Mouse (Mus musculus) olfactory bulb, adult 2 months (tissue): ENCODE data around the gene Adam22. TPM values are rescaled to one million over a fixed set of nuclear protein-coding genes. Genes with fewer than 3 reads are reported as not detected.

Experiments used
- H3K27ac ChIP-seq: fragments of 200-500 bp; 2 replicates; pipeline ENCODE4 v1.5.1; 2012; ENCODE audit warnings: low read depth, low read length; ENCODE audit not compliant: insufficient read depth
- H3K4me1 ChIP-seq: fragments of 200-500 bp; 2 replicates; pipeline ENCODE4 v1.6.1; 2012; ENCODE audit warnings: low read length; ENCODE audit not compliant: control insufficient read depth, insufficient read depth
- H3K4me3 ChIP-seq: fragments of 200-500 bp; 2 replicates; pipeline ENCODE4 v1.5.1; 2012; ENCODE audit warnings: mild to moderate bottlenecking, low read depth, low read length, moderate library complexity; ENCODE audit not compliant: insufficient read depth
- CTCF ChIP-seq: fragments of 200-500 bp; IDR thresholded peaks from 2 replicates; pipeline ENCODE4 v1.5.1; 2012; ENCODE audit warnings: low read depth, mild to moderate bottlenecking, low read length, moderate library complexity; ENCODE audit not compliant: insufficient read depth
- POLR2A ChIP-seq: fragments of 200-500 bp; IDR thresholded peaks from 2 replicates; pipeline ENCODE4 v1.6.1; 2012; ENCODE audit warnings: mild to moderate bottlenecking, low read depth, low read length, moderate library complexity; ENCODE audit not compliant: insufficient read depth
- WGBS: fragments of 180-500 bp; shearing (Covaris S2); methylation state at CpG from one replicate; pipeline ENCODE4 v1.1.7; 2018; 5-methylcytosine and 5-hydroxymethylcytosine counted together
- polyA plus RNA-seq: library from polyadenylated mRNA; stranded (reverse); fragments of >200 nt; gene quantifications from 2 replicates; pipeline ENCODE4 v1.2.4, GENCODE M21; 2012; ENCODE audit warnings: low replicate concordance; ENCODE audit not compliant: missing spikeins, insufficient read depth, insufficient read length

Adam22 gene
- polyA plus RNA-seq, 1 experiment = 66.8 TPM

DNA sequence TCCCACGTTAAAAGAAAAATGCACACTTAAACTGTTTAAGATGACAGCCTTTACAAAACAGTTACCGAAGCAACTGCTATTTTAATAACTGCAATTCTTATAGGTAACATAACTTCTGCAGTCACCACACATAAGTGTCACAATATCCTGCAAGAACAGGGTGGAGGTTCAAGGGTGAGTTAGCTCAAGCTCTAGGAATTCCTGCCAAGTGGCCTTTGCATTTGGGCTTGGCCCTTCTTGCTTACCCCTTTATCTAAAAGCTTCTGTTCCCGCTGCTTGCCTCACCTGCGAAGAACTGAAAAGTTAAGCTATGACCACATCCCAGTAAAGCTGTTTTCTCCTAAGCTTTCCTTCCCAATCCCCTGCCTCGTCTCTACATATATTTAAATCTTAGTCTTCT is 235.4 kb downstream of the Adam22 start:
- no peak overlapping the region for H3K27ac ChIP-seq
- H3K4me3 ChIP-seq = no peak overlapping the region
- TF ChIP-seq CTCF (no peak), POLR2A (no peak)
- no peaks in the 10 kb centered on the region for H3K4me1 ChIP-seq
- WGBS = 87% methylated on average over 5 of the region's 5 CpGs

DNA sequence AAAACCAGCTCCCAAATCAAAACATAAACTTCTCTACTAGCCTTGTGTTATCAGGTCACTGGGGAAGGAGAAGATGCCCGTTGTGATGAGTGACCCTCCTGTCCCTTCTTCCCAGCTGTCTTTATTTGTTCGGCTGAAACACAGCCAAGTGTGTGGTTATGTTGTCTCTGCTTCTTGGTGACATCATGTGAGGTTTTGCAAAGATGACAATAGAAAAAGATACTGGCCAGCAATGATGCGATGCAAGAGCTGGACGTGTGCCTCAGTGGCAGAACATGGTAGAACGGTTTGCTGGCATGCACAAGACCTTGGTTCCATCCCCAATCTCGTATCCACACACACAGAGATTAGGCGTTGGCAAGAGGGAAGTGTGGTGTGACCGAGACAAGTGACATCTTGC is 236.0 kb downstream of the Adam22 start:
- Histone ChIP-seq H3K4me1 (no peaks in the 10 kb centered on the region), H3K27ac (no peak overlapping the region), H3K4me3 (no peak overlapping the region)
- WGBS = 83% methylated on average over 8 of the region's 8 CpGs
- TF ChIP-seq CTCF (no peak), POLR2A (no peak)

DNA sequence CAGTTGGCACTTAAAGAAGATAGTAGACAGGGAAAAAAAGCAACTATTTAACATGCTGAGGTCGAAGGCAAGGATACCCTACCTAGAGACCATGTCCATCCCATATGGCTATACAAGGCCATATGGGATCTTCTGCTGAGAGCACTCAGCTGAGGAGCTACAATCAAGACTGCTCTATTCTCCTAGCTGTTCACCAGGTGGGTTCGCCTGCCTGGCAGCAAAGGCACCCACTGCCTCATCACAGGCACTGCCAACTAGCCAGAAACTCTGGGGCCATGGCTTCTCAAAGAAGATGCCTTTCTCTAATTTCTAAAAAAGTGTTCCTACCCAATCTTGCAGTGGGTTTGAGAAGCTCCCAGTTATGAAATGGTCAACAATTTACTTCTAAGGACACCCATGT is 238.2 kb downstream of the Adam22 start:
- 98% methylated on average over 2 of the region's 2 CpGs for WGBS
- no peak overlapping the region for H3K4me3 ChIP-seq
- TF ChIP-seq CTCF (no peak), POLR2A (no peak)
- no peak overlapping the region for H3K27ac ChIP-seq
- H3K4me1 ChIP-seq = no peaks in the 10 kb centered on the region

DNA sequence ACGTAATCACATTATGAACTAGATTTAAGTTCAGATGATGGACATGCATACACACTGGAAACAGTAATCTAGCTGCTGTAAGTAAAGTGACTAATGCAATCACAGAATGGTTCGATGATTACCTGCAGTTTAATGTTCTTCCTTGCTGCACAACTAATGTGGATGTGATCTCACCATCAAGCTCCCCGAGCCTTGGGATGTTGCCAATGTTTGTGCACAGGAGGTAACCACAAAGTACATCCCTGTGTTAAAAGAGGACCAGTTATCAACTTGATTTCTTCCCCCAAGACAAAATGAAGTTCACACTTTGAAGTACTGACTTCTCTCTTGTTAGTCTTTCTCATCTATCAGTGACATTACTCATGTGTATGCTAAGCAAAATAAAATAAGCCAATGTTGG is 247.0 kb downstream of the Adam22 start:
- H3K27ac ChIP-seq = no peak overlapping the region
- H3K4me1 ChIP-seq = peaks cover 2% of the 10 kb centered on the region; the same call in 1 of the 2 replicates
- no peak for TF ChIP-seq POLR2A
- TF ChIP-seq CTCF = no peak
- WGBS = 91% methylated on average over 3 of the region's 3 CpGs
- H3K4me3 ChIP-seq = no peak overlapping the region

DNA sequence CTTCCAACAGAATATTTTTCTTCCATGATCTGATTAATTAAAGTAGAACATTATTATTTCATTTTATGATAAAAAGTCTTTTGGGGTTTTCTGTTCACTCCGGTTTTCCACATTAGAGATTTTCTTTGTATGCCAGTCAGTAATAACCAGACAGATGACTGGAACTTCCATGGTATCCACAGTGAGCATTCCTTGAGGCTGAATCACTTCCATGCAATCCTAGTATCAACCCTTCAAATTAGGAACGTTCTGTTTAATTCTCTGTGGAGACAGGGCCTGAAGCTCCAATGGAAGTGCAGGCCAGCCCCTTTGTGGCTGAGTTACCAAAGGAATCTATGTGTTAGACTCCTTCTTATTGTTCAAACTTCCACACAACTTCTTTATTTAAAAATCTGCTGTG is 247.9 kb downstream of the Adam22 start:
- no peak overlapping the region for H3K27ac ChIP-seq
- H3K4me3 ChIP-seq = no peak overlapping the region
- no peak for TF ChIP-seq POLR2A
- no peak for TF ChIP-seq CTCF
- WGBS = 70% methylated on average over 2 of the region's 2 CpGs
- peaks cover 2% of the 10 kb centered on the region; the same call in 1 of the 2 replicates for H3K4me1 ChIP-seq

DNA sequence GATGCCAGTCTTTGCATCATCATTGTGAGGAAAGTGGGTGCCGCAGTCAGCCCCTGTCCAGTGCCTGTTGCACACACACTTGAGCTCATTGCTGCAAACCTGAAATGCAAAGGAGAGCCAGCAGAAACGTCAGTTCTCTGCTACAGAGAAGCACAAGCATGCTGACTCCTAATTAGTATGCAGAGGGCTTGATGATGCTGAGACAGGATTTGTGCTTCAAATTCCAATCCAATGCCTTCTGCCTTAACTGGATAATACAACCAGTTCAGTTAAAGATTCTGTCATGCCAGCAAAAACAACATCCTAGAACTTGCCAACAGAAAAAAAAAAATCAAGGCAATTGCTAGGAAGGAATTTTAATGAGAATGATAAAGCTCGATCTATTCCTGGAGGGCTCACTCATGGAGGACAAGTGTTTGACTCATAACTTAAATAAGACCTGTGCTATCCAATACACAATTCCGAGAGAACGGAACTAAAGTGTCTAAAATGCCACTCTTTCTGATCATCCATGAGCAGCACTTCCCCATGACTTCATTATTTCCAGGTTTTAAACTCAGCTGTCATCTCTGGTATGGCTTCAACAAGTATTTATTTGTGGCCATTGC is 251.3 kb downstream of the Adam22 start:
- 46% methylated on average over 5 of the region's 5 CpGs for WGBS
- no peak overlapping the region for H3K27ac ChIP-seq
- no peak overlapping the region for H3K4me3 ChIP-seq
- peaks cover 2% of the 10 kb centered on the region; the same call in 1 of the 2 replicates for H3K4me1 ChIP-seq
- TF ChIP-seq CTCF (no peak), POLR2A (no peak)

DNA sequence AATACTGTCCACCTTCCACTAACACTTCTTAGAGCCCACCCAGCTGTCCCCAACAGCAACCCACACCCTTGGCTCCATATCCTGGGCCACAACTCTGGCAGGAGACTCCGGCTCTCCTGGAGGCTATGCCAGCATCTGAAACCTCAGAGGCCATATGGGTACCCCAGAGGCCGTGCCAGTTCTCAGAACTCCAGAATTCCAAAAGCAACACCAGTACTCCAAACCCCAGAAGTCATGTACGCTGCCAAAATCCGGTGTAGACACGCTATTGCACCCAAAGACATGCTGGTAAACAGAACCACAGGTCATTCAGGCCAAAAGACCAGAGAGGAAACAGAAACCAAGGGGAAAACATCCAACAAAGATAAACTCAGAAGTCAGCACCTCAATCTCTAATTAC is 255.7 kb downstream of the Adam22 start:
- H3K4me3 ChIP-seq = no peak overlapping the region
- WGBS = 95% methylated on average over 5 of the region's 5 CpGs
- peaks cover 2% of the 10 kb centered on the region; the same call in 1 of the 2 replicates for H3K4me1 ChIP-seq
- H3K27ac ChIP-seq = no peak overlapping the region
- TF ChIP-seq CTCF = no peak
- TF ChIP-seq POLR2A = no peak

DNA sequence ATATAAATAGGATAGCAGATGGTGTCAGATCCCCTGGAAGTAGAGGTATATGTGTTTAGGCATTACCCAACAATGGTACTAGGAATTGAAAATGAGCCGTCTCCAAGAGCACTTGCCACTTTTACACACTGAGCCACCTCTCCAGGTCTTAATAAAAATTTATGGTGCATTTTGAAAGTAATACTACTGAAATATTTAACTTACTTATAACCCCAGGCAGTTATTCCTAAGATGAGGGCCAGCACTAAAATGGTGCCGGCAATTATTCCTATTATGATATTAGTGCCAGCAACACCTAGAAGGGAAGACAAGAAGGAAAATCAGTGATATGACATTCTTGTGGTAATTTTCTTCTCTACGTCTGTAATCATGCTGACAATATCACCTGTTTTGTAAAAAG is 256.3 kb downstream of the Adam22 start:
- no peak overlapping the region for H3K4me3 ChIP-seq
- peaks cover 2% of the 10 kb centered on the region; the same call in 1 of the 2 replicates for H3K4me1 ChIP-seq
- TF ChIP-seq CTCF (no peak), POLR2A (no peak)
- 96% methylated on average over 3 of the region's 3 CpGs for WGBS
- no peak overlapping the region for H3K27ac ChIP-seq

DNA sequence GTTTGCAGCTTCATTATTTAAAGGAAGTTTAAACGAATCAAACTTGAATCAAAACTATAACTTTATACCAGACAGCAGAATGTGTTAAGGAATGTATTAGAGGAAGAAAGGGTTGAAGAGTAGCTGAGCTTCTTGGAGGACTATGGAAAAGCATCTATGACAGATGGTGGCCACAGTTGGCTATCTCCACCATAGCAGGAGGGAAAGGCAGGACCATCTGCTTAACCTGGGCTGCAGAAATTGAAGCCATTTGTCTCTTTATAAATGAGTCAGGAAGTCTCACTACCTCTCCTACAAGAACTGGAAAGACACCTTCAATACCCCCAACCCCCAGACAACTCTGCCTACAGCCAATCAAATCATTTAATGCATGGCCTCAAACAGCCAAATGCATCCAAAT is 272.3 kb downstream of the Adam22 start:
- Histone ChIP-seq H3K4me1 (no peaks in the 10 kb centered on the region), H3K27ac (no peak overlapping the region), H3K4me3 (no peak overlapping the region)
- 90% methylated on average over 1 of the region's 1 CpGs for WGBS
- TF ChIP-seq CTCF (no peak), POLR2A (no peak)
